Mouse (Mus musculus) kidney, adult 2 months (tissue): ENCODE measurements around the gene Pgm5. TPM values are rescaled to one million over a fixed set of nuclear protein-coding genes. Genes with fewer than 3 reads are reported as not detected.

Experiments
- DNase-seq: peaks from one replicate; pipeline ENCODE4 v3.0.0; 2021
- H3K27ac ChIP-seq: fragments of 200-500 bp; 2 replicates; pipeline ENCODE4 v1.5.1; 2012; ENCODE audit warnings: low read depth, low read length, control low read depth, inconsistent platforms; ENCODE audit not compliant: insufficient read depth
- H3K27me3 ChIP-seq: fragments of 200-500 bp; replicated peaks from 2 replicates; pipeline ENCODE4 v1.6.1; 2012; ENCODE audit warnings: mild to moderate bottlenecking, moderate library complexity, low read length, inconsistent platforms; ENCODE audit not compliant: control insufficient read depth, insufficient read depth
- H3K36me3 ChIP-seq: fragments of 200-500 bp; 2 replicates; pipeline ENCODE4 v1.6.1; 2012; ENCODE audit warnings: mild to moderate bottlenecking, moderate library complexity, low read length, inconsistent platforms; ENCODE audit not compliant: control insufficient read depth, insufficient read depth
- H3K4me1 ChIP-seq: fragments of 200-500 bp; 2 replicates; pipeline ENCODE4 v1.6.1; 2011; ENCODE audit warnings: low read length; ENCODE audit not compliant: control insufficient read depth, insufficient read depth
- H3K4me3 ChIP-seq: fragments of 200-500 bp; 2 replicates; pipeline ENCODE4 v1.5.1; 2011; ENCODE audit warnings: mild to moderate bottlenecking, low read depth, low read length, control low read depth; ENCODE audit not compliant: insufficient read depth
- CTCF ChIP-seq: fragments of 200-500 bp; conservative IDR thresholded peaks from 2 replicates; pipeline ENCODE4 v1.5.1; 2011; ENCODE audit warnings: low read depth, mild to moderate bottlenecking, control low read depth, low read length, moderate library complexity, mixed read lengths; ENCODE audit not compliant: insufficient read depth, insufficient read length
- POLR2A ChIP-seq: fragments of 200-500 bp; IDR thresholded peaks from one replicate; pipeline ENCODE4 v1.6.1; 2011; ENCODE audit warnings: low read depth, low read length, control low read depth
- WGBS: fragments of 180-500 bp; shearing (Covaris S2); methylation state at CpG from one replicate; pipeline ENCODE4 v1.1.7; 2018; 5-methylcytosine and 5-hydroxymethylcytosine counted together
- polyA plus RNA-seq: library from polyadenylated mRNA; depleted of rRNA; stranded (reverse); fragments of >200 nt; gene quantifications from 2 replicates; pipeline ENCODE4 v1.2.3, GENCODE M21; 2012

Pgm5 gene
- polyA plus RNA-seq, 1 experiment, result 10.7 TPM

GRCm38 (mm10) chr19:24770345-24770744, 91.3 kb downstream of the Pgm5 start:
- Histone ChIP-seq H3K36me3 (no peaks in the 10 kb centered on the region), H3K4me1 (no peaks in the 10 kb centered on the region), H3K27ac (no peak overlapping the region), H3K4me3 (no peak overlapping the region), H3K27me3 (no peaks in the 10 kb centered on the region)
- 64% methylated on average over 4 of the region's 4 CpGs for WGBS
- DNase-seq, result no peak
- TF ChIP-seq POLR2A (no peak), CTCF (no peak)

DNA sequence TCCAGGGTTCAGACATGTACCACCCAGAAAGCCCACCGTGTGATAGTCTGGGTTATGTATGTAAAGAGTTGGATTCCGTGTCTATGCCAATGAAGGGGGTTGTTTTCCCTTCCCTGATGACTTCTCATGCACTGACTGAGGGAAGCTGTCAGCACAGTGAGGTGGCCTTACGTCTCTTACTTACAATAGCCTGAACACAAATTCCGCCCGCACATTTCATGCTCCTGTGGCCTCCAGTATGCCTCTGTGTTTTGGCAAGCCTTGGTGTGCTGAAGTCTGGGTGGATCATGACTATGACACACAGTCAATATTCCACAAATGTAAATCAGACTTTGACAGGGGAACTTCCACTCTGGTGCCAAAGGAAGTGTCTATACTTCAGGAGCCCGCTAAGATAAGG, 94.3 kb downstream of the Pgm5 start:
- no peak overlapping the region for H3K4me3 ChIP-seq
- no peak overlapping the region for H3K27ac ChIP-seq
- WGBS, result 89% methylated on average over 6 of the region's 6 CpGs

GRCm38 (mm10) chr19:24762473-24763149, 99.0 kb downstream of the Pgm5 start:
- Histone ChIP-seq H3K4me1 (no peaks in the 10 kb centered on the region), H3K4me3 (no peak overlapping the region), H3K36me3 (no peaks in the 10 kb centered on the region), H3K27me3 (no peaks in the 10 kb centered on the region), H3K27ac (no peak overlapping the region)
- no peak for TF ChIP-seq POLR2A
- no peak for DNase-seq
- 51% methylated on average over 12 of the region's 12 CpGs for WGBS

More for the DNA sequence above, 94.3 kb downstream of the Pgm5 start:
- DNase-seq, result no peak
- Histone ChIP-seq H3K36me3 (no peaks in the 10 kb centered on the region), H3K27me3 (no peaks in the 10 kb centered on the region), H3K4me1 (no peaks in the 10 kb centered on the region)
- TF ChIP-seq CTCF (no peak), POLR2A (no peak)

DNA sequence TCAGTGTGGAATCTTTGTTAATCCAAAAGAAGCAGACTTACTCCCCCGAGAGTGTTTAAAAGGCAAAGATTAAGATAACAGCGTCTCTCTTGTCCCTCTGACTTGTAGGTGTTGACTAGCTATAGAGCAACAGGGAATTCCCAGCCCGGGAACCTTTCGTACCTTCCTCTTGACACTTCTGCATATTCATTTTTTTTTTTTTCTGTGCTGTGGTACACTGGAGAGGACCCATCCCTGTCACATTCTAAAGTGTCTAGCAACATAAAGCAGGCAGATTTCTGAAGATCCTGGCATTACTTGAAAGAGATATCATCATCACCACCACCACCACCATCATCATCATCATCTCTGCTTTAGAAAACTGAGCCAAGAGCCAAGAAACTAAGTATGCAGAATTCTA, 105.0 kb downstream of the Pgm5 start:
- Histone ChIP-seq H3K27ac (no peak overlapping the region), H3K36me3 (no peaks in the 10 kb centered on the region), H3K4me1 (no peaks in the 10 kb centered on the region), H3K4me3 (no peak overlapping the region), H3K27me3 (no peaks in the 10 kb centered on the region)
- 81% methylated on average over 4 of the region's 4 CpGs for WGBS
- TF ChIP-seq POLR2A (no peak), CTCF (no peak)
- DNase-seq, result no peak

- Histone ChIP-seq H3K27ac (no peak overlapping the region), H3K36me3 (no peaks in the 10 kb centered on the region), H3K27me3 (no peaks in the 10 kb centered on the region), H3K4me3 (no peak overlapping the region), H3K4me1 (no peaks in the 10 kb centered on the region)
- TF ChIP-seq CTCF, result no peak
- no peak for TF ChIP-seq POLR2A
- DNase-seq, result no peak
- 80% methylated on average over 3 of the region's 3 CpGs for WGBS
Measured at GRCm38 (mm10) chr19:24754440-24754785, 107.2 kb downstream of the Pgm5 start.

GRCm38 (mm10) chr19:24753617-24754439, 107.8 kb downstream of the Pgm5 start:
- TF ChIP-seq CTCF, result no peak
- TF ChIP-seq POLR2A, result no peak
- Histone ChIP-seq H3K4me3 (no peak overlapping the region), H3K4me1 (no peaks in the 10 kb centered on the region), H3K27me3 (no peaks in the 10 kb centered on the region), H3K27ac (no peak overlapping the region), H3K36me3 (no peaks in the 10 kb centered on the region)
- WGBS, result 39% methylated on average over 14 of the region's 14 CpGs
- DNase-seq, result peak; percentile 15

DNA sequence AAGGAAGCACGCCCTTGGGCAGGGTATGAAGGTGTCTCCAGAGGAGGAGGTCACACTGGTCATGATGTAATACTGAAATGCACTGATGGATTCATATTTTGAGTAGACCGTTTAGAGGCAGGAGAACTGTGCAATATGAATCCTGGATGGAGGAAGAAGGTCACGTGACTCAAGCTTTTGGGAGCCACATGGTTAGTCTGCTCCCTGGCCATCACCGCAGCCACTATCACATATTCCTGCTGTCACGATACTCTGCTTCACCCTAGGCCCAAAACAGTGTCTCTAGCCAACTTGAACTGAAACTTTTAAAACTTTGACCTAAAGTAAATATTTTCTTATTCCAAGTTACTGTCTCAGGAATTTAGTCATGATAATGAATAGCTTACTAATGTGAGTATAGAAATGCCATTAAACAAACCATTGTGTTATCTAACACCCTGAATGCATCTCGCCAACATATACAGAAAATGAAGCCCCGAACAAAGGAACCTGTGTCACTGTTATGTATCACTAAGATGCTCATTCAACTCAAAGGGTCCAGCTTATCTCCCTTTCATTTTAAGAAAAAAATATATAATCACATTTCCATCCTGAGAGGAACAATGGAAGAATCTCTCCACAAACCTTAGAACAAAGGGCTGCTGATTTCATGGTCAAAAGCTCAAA, 108.6 kb downstream of the Pgm5 start:
- H3K4me1 ChIP-seq, result no peaks in the 10 kb centered on the region
- no peaks in the 10 kb centered on the region for H3K36me3 ChIP-seq
- no peaks in the 10 kb centered on the region for H3K27me3 ChIP-seq
- no peak overlapping the region for H3K27ac ChIP-seq
- H3K4me3 ChIP-seq, result no peak overlapping the region
- TF ChIP-seq POLR2A (no peak), CTCF (no peak)
- DNase-seq, result no peak
- WGBS, result 76% methylated on average over 7 of the region's 7 CpGs
